Mouse (Mus musculus) cerebellum, adult 11-12 months (tissue): Measurements from ENCODE around the gene Ttll12.

Source experiments
- DNase-seq: peaks from one replicate; pipeline ENCODE4 v3.0.0; 2022

Gene Ttll12

DNA sequence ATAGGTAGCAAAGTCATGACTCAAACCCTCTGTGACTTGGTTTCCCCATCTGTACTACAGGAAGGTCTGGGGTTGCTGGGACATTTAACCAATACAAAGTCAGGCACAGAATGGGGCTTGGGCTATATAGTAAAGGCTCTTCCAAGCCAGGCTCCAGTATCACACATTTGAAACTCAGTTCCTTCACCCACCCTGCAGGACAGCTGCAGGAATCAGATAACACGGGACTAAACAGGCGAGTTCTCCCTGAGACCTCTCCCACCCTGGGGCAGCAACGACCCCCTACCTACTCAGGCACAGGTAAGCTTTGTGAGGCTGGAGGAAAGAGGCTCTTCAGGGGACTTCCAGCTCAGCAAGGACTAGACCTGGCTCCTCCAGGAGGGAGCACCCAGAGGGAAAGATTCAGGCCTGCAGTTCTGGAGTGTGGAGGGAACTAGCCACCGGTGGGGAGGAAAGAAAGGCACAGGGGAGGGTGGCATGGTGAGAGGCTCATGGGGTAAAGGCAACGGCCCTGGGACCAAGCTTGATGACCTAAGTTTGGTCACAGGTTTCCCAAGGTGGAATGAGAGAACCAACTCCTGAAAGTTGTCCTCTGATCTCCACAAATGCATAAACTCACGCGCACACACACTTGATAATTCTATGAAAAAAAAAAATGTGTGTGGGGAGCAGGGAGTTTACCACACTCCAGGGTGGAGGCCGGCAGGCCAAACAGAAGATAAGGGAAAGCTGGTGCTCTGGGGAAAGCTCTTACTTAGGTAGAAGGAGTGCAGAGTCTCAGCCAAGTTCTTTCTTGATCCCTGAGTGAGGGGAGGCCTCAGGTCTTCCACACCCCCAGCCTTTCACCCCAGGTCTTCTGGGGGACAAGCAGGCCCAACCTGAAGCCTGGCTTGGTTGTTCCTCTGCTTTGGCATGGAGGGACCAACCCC, 2.4 kb downstream of the Ttll12 start:
- DNase-seq: no peak

DNA sequence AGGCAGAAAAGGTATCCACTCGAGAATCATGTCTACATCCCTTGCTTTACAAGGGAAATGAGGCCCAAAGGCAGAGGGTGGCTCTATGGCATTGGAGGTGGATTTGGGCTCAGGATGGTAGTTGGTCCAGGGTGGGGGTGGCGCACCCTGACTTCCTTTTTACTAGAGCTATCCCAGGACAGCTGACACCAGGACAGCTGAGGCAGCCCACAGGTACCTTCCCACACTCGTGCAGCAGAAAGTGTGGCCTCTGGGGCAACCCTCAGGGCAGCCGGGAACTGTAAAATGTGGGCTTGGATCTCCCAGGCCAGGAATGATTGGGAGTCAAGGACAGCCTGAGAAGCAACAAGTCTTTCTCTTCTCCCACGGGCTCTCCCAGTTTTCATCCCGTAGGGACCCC, 3.2 kb downstream of the Ttll12 start:
- no peak for DNase-seq

DNA sequence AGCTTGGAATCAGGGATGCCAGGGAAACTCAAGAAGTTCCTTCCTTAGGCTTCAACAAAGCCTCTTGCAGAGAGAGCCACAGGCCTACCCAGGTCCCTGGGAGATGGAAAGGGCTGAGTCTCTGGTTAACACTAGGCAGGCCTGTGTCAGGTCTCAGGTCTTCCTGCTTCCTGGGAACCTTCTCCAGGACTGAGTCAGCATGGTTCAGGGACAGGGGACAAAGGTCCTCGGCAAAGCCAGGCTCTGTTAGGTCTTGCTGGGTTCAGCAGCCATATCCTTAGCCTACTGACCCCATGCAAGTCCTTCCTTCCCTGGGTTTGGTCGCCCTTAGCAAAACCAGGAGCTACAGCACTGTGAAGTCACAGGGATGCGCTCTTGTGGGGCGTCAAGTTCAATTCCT, 4.1 kb downstream of the Ttll12 start:
- no peak for DNase-seq

DNA sequence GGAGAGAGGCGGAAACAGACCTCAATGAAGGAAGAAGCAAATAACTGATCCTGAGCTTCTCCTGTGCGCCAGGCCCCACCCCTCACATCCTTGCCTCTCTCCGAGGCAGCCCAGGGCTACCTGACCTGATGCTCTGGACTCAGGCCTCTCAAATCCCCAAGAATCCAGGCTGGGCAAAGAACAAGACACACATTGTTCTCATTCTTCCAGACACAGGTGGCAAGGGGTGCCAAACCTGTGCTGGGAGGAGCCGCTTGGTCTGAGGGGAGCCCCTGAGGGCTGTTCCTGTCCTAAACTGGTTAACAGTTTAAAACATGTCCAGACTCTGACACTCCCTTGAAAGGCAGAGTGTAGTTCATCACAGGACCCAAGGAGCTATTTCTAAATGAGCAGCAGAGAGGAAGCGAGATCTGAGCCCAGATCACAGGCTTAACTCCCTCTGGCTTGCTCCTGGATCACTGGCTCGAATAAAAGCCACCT, 10.2 kb downstream of the Ttll12 start:
- no peak for DNase-seq

DNA sequence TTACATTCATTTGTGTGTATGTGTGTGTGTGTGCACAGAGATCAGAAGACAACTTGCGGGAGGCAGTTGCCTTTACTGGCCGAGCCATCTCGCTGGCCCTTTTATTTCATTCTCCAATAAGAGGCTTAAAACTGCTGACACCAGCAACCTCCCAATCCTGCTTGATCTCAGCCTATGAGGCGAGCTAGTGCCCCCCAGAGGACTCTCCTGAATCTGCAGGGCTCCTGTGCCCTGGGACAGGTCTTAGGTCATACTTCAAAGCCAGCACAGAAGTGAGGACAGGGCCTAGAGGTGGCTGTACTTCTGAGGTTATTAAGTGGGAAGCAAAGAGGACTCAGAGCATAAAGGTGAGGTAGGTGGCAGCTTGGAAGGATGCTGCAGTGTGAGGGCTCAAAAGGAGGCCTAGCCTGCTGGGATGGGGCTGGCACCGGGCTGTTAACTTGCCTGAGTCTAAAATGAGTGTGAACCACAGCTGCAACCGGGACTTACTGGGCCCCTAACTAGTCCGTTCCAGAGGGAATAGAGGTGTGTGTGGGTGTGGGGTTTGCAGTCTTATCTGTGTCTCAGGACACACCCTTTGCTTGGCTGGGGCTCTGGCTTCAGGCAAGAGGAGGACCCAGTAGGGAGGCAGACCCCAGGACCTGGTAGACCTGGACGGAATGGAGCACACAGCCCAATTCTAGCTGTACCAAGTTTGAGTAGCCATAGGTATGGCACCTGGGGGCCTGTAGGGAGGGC, 11.4 kb downstream of the Ttll12 start:
- no peak for DNase-seq

DNA sequence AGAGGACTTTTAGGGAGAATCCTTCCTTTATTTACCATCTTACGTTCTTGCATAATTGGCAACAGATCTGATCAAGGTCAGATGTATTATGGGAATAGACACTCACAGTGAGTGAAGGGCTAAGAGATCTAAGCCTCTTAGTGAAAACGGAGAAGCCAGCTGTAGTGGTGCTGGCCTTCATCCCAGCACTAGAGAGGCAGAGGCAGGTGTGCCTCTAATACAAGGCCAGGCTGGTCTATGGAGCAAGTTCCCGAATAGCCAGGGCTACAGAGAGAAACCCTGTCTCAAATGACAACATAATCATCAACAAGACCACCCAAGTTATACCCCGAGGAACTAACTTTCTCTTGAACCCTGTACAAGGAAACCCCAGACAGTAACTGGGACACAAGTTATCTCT, 12.0 kb downstream of the Ttll12 start:
- DNase-seq: no peak

DNA sequence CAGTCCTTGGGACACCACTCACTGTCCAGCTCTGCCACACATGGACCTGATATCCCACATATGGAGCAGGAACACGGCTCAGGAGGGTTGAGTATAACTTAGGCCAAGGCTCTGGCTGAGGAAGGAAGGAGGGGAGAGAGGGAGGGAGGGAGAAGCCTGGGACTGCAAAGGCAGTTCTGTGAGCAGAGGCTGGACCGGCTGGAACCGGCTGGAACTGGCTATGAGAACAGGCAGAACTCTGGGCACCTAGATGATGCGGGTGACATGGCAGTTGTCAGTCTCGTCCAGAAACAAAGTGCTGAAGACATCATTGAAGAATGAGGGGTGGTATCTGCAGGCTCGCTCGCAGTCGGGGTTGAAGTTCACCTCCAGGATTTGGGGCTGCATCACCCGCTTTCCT, 18.3 kb downstream of the Ttll12 start:
- DNase-seq: no peak

DNA sequence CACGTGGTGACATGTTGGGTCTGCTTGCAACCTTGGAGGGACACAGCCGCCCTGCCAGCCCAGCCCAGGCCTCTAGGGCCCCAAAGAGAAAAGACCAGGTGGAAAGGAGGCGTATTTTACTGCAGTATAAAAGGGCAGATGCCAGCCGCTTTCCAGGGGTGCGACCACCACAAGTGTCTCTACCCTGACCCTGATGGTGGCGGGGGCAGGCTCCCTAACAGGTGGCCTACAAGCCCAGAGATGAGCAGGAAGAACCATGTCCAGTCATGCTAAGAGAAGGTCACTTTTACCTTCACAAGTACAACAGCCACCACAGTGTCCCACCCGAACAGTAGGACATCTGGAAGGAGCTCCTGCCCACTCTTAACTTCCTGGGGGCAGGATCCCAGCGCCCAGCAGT, 19.4 kb downstream of the Ttll12 start:
- no peak for DNase-seq

DNA sequence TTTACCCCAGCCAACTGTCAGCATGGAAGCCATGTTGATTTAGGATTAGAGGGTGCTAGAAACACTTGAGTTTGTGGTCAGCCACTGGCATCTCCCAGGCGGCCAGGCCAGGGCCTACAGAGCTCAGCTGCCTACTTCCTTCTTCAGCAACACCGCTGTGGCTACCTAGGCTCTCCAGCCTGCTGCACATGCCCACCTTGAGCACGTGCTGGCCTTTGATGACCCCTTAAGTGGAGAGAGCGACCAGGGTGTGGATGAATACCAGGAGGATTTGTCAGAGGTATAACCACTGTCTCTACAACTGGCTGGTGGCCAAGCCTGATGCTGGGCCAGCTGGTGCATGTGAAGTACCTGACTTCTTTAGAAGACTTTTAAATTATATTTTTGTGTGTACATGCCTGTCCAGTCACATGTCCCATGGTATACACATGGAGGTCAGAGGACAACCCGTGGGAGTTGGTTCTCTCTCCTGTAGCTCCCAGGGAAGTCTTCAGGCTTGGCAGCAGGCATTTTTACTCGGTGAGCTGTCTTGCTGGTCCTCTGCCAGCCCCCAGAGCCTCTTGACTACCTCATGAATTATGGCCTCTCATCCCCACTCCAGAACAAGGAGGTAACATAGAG, 20.1 kb downstream of the Ttll12 start:
- no peak for DNase-seq

DNA sequence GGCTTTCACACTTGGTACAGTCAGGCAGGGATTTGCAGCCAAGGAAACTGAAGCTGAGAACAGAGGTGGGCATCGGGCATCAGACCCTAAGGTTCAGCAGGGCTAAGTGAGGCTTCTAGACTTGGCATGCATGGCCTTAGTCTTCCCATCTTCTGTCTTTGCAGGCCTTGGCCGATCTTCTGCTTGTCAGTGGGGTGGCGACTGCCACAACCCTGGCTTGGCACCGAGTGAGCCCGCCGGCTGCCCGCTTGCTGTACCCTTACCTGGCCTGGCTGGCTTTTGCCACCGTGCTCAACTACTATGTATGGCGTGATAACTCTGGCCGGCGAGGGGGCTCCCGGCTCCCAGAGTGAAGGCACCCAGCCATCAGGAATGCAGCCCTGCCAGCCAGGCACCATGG, 21.4 kb downstream of the Ttll12 start:
- DNase-seq: peak; percentile 39

DNA sequence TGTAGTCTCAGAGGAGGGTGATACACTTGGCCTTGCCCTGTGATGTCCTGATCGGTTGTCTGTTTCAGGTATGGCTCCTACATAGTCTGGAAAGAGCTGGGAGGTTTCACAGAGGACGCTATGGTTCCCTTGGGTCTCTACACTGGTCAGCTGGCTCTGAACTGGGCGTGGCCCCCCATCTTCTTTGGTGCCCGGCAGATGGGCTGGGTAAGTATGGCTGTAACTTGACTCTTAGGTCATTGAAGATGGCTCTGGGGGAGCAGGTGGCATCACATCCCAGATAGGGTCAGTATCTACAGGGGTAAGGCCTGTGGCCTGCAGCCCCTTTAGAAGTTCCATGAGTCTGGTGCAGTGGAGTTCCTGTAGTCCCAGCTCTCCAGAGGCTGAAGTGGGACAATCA, 22.8 kb downstream of the Ttll12 start:
- no peak for DNase-seq

DNA sequence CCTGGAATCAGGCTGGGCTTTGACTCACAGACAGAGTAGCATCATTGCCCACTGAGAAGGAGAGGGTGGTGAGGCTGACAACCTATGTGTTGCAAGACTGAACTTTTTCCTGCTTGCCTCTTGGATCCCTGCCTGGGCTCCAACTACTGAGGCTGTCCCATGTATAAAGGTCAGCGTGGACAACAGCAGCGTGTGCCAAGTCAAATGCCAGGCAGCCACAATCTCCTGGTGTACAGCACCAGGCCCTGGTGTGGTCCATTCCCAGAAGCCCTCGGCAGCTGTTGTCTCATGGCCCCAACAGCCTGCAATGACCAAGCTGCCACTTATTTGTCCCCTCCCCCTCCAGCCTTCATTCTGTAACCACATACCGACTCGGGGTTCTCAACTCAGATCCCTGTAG, 23.3 kb downstream of the Ttll12 start:
- DNase-seq: no peak

DNA sequence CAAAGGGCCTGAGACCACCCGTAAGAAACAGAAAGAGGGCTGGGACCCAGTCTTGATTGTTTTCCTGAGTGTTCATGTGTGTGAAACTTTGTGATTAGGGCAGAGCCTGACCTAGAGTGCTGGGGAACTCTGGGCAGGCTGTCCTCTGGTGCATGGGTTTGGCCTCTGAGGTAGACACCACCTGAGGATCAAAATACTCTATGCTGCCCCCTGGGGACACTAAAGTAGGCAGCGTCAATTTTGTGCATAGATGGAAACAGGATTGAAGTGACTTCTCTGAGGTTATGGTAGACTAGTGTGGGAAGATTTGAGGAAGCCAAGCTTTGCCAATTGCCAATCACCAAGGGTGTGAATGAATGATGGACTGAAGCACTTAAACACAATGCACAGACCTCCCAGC, 24.3 kb downstream of the Ttll12 start:
- DNase-seq: no peak

DNA sequence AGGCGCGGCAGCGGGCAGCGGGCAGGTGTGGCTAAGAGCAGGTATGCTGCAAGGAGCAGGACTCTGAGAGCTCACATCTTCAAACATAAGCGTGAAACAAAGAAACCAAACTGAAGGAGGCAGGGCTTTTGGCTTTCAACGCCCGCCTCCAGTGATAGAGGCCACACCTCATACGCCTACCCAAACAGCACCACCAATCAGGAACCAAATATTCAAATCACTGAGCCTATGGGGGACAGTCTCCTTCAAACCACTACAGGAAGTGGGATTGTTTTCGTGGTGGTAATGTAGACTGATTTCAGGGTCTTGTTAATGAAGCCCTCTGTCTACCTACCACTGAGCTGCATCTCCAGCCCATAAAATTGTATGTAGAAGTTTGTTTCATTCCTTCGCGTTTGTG, 25.3 kb downstream of the Ttll12 start:
- DNase-seq: no peak

DNA sequence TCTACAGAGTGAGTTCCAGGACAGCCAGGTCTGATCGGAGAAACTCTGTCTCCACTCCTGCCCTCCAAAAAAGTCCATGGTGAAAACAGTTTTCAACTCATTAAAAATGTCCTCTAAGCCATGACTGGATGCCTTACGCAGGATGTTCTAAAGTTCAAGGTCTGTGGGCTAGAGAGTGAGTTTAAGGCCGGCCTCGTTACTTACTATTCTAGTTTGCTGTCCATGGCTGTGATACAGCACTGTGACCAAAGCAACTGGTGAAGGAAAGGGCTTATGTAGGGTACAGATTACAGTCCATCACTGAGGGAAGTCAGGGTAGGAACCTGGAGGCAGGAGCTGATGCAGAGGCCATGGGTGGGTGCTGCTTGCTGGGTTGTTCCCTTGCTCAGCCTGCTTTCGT, 26.4 kb downstream of the Ttll12 start:
- DNase-seq: no peak

DNA sequence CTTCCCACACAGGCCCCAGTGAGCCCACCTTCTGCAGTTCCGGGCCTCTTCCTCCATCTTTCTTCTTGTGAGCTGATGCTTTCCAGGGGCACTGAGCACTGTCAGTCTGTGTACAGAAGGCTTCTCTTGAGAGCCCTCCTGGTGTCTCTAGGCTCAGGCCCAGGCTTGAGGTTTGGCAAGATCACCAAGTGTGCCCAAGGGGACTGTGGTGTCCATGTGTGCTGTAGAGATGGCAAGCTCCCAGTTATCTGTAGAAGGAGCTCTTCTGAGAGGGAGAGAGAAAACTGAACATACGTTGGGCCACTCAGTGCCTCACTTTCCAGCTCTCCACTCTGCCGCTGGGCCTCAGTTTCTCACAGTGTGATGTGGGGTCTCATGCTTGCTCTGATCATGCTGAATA, 27.2 kb downstream of the Ttll12 start:
- DNase-seq: no peak

DNA sequence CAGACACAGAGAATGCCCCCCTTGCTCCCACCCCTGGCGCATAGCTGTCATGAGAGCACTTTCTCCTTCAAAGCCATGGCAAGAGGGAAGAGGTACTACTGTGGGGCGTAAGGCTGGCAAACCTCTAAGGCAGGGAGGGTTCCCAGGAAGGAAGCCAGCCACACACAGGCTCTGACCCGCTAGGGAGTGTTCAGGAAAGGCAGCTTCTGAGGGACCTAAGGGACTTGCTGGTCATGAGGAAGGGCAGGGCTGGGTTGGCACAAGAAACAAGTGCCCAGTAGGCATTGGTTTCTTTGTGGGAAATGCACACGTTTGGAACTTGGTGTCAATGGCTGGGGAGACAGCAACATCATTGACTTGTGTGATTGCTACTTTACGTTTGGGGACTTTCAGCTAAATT, 29.0 kb downstream of the Ttll12 start:
- DNase-seq: no peak

DNA sequence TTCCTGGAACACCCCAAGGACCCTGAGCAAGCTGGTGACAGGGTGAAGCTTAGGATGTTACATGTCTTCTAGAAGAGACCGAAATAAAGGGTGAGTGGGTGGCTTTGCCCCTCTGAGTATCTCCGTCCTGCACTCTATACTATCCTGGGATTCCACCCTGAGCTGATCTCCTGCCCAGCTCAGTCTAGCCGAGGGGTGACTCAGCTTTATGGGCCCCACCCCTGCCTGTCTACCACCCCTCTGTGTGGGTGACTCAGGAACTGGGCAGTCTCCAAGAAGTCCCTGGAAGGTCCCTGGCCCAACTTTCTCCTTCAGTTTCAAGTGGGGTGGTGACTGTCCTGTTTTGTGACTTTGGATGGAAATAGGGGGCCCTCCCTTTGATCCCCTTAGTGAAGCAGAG, 29.5 kb downstream of the Ttll12 start:
- DNase-seq: no peak

DNA sequence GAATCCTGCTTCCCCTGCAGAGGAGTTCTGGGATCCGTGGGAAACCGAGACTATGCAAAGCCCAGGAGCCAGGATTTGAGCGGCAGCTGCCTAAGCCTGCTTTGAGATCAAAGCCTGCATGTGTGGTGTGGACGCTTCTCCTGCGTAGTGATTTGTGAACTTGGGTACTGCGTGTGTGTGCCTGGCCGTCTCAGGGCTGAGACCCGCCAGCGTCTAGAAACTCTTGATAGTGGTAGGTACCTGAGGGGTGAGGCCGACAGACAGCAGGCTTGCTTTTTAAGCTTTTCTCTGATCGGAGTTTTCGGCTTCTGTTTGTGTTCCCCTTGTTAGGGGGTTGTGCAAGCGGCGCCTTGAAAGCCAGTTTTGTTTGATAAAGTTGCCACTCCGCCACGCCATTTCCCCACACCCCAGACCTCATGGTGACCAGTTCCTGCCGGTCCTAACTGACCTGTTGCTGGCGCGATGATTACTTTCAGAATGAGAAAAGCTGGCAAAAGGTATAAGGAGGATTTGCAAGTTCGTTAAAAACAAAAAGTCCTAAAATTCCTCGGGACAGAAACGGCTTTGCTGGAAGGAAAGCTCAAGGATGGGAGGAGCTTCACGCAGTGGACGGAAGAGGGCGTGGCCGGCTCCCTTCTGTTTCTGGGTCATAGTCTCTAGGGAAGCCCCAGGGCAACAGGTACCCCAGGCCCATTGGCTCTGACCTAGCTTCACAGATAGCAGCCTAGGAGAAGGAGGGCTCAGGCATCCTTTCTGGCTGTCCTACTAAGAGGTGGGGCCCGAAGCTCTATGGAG, 30.9 kb downstream of the Ttll12 start:
- no peak for DNase-seq

DNA sequence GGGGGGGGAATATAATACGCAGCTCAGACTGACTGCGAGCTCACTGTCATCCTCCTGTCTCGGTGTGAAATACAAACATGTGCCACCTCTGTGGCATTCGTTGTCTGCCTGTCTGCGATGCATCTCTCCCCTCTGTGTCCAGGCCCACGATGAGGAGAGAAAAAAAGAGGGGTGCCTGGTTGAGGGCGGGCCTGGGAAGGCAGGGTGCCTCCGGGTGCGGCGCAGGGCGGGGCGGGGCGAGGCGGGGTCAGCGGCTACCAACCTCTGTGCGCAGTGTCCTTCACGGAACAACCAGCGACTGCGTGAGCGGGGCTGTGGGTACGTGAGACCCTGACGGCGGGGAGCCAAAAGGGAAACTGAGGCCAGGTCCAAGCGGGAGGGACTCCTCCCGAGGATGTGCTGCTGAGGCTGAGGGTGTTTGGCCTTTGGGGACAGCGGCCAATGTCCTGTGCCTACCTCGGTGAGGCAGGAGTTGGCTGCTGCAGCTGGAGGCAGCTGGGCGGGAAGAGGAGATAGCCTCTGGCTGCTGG, 31.6 kb downstream of the Ttll12 start, which contains the start of the genes Tspo and Mcat:
Tspo (plus strand) TSS at position 266 of the 530 bp plus-strand sequence.
Mcat (minus strand) TSS at position 461 of the 530 bp plus-strand sequence.
- no peak for DNase-seq

DNA sequence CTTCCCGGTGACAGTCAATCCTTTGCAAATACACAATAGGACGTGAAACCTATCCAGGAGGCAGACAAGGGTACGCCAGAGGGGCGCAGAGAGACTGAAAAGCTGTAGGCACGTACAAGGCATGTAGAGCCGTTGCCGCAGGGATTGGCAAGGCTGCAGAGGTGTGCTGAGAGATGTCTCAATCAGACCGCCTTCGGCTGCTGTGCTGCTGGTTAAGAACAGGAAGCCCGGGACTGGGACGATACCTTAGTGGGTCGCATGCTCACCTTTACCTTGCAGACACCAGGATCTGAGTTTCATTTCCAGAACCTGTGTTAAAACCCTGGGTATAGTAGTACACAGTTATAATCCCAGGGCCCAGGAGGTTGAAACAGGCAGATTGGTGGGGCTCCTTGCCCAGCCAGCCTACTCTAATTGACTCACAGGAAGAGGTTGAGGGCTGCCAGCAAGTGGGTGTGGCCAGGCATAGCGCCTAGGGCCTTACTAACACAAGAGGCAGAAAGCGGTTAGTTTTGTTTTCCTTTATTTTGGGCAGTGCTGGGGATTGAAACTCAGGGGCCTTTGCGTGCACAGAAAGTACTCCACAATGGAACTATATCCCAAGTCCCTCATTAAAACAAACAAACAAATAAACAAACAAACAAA, 32.2 kb downstream of the Ttll12 start:
- DNase-seq: no peak

DNA sequence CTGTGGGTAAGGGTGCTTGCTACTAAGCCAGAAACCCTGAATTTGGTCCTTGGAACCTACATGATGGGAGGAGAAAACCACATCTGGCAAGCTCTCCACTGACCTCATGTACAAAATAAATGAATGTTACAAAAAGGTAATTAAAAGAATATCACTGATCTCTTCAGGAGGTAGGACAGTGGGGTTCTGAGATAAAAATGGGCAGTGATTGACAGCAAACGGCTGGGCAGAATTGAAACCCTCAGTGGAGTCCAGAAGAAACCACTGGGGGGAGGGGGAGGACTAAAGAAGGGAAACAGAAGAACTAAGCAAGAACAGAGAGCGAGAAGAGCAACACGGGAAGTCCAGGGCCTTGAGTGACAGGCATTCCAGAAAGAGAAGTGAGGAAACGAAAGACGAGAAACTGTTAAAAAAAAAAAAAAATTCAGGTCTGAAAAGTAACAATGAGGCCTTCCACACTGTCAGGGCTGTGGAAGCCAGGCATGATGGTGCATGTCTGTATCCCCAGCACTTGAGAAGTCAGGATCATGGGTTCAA, 33.9 kb downstream of the Ttll12 start:
- no peak for DNase-seq
